Mouse (Mus musculus): ENCODE results near the gene Lztfl1. TPM values are rescaled to one million over a fixed set of nuclear protein-coding genes. Genes with fewer than 3 reads are reported as not detected.
"Not testable (repeated sequence)": the region's sequence is repeated elsewhere in the genome, so short reads cannot be mapped to it uniquely, and the experiment has no call there.

Lztfl1 gene
- polyA plus RNA-seq, 1 experiment = not detected

GRCm38 (mm10) chr9:123754333-123754732 is 36.8 kb upstream of the Lztfl1 start:
- H3K4me1 ChIP-seq (ENCODE audit: control insufficient read depth, insufficient read depth, low read length) = no peaks in the 10 kb centered on the region
- H3K4me3 ChIP-seq (ENCODE audit: insufficient read depth, low read depth, low read length) = no peak overlapping the region
- H3K27ac ChIP-seq (ENCODE audit: insufficient read depth, low read depth, low read length) = no peak overlapping the region
- 94% methylated on average over 4 of the region's 4 CpGs for WGBS
- TF ChIP-seq CTCF (IDR thresholded peaks at IDR 0.05; ENCODE audit: insufficient read depth, low read depth, low read length) = no peak
- no peak for TF ChIP-seq POLR2A (IDR thresholded peaks at IDR 0.05; ENCODE audit: insufficient read depth, low read depth, low read length)

DNA sequence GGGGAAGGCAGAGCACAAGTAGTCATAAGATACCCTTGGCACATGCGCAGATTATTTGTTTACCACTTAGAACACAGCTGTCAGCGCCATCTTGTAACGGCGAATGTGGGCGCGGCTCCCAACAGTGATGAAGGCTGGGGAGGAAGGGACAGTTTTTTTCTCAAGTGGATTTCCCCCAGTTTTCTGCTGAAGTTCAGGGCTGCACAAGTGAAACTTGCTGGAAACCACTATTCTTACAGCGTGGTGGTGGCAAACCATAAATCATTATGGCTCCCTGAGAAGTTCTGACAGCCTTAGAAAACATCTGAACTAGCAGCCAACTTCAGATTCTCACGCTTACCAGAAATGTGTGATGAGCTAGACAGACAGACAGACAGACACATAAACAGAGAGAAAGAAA is 32.2 kb upstream of the Lztfl1 start:
- not testable (repeated sequence) for H3K4me3 ChIP-seq (ENCODE audit: insufficient read depth, low read depth, low read length); H3K27ac ChIP-seq (ENCODE audit: insufficient read depth, low read depth, low read length); H3K4me1 ChIP-seq (ENCODE audit: control insufficient read depth, insufficient read depth, low read length)
- WGBS = 90% methylated on average over 8 of the region's 8 CpGs

GRCm38 (mm10) chr9:123740799-123741198 is 23.3 kb upstream of the Lztfl1 start:
- H3K27ac ChIP-seq (ENCODE audit: insufficient read depth, low read depth, low read length) = no peak overlapping the region
- no peak for TF ChIP-seq CTCF (IDR thresholded peaks at IDR 0.05; ENCODE audit: insufficient read depth, low read depth, low read length)
- no peak for TF ChIP-seq POLR2A (IDR thresholded peaks at IDR 0.05; ENCODE audit: insufficient read depth, low read depth, low read length)
- H3K4me1 ChIP-seq (ENCODE audit: control insufficient read depth, insufficient read depth, low read length) = no peaks in the 10 kb centered on the region
- H3K4me3 ChIP-seq (ENCODE audit: insufficient read depth, low read depth, low read length) = no peak overlapping the region
- 81% methylated on average over 4 of the region's 4 CpGs for WGBS

- no peak overlapping the region for H3K4me3 ChIP-seq (ENCODE audit: insufficient read depth, low read depth, low read length)
- 77% methylated on average over 3 of the region's 3 CpGs for whole genome bisulfite sequencing
- TF ChIP-seq POLR2A (IDR thresholded peaks at IDR 0.05; ENCODE audit: insufficient read depth, low read depth, low read length) (no peak), CTCF (IDR thresholded peaks at IDR 0.05; ENCODE audit: insufficient read depth, low read depth, low read length) (no peak)
Observed at GRCm38 (mm10) chr9:123734133-123734532, 16.6 kb upstream of the Lztfl1 start.

GRCm38 (mm10) chr9:123731271-123731670 is 13.8 kb upstream of the Lztfl1 start:
- TF ChIP-seq POLR2A (IDR thresholded peaks at IDR 0.05; ENCODE audit: insufficient read depth, low read depth, low read length) (no peak), CTCF (IDR thresholded peaks at IDR 0.05; ENCODE audit: insufficient read depth, low read depth, low read length) (no peak)
- WGBS = 79% methylated on average over 3 of the region's 3 CpGs

More at GRCm38 (mm10) chr9:123734133-123734532, 16.6 kb upstream of the Lztfl1 start:
- no peak overlapping the region for H3K27ac ChIP-seq (ENCODE audit: insufficient read depth, low read depth, low read length)
- no peaks in the 10 kb centered on the region for H3K4me1 ChIP-seq (ENCODE audit: control insufficient read depth, insufficient read depth, low read length)

DNA sequence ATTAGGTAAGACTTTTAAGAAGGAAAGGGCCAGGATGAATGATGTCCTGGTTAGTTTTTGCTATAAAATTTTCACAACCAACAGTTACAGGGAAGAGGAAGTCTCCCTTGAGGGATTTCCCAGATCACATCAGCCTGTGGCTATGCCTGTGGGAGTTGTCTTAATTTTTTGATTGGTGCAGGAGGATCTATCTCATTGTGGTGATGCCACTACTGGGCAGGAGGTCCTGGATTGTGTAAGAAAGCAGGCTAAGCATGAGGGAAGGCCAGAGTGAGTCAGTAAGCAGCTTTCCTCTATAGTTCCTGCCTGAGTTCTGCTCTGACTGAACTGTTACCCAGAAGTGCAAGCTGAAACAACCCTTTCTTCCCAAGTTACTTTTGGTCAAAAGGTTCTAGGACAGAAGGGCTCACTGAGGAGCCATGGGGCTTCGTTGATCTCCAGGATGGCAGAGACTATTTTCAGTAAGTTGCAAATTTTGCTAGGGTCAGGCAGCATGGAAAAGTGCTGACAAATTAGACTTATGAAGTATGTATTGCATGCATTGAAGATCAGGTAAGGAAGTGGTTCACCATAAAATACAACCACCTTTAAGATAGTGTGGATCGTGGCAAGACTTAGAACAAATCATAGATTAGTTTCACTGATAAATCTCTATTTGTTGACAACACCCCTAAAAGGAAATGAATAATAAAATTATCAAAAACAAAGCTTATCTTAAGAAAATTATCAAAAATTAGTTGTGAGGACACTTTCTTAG is 5.4 kb upstream of the Lztfl1 start:
- no peak overlapping the region for H3K4me3 ChIP-seq (ENCODE audit: insufficient read depth, low read depth, low read length)
- H3K4me1 ChIP-seq (ENCODE audit: control insufficient read depth, insufficient read depth, low read length) = no peaks in the 10 kb centered on the region
- TF ChIP-seq CTCF (IDR thresholded peaks at IDR 0.05; ENCODE audit: insufficient read depth, low read depth, low read length) = no peak
- TF ChIP-seq POLR2A (IDR thresholded peaks at IDR 0.05; ENCODE audit: insufficient read depth, low read depth, low read length) = no peak
- H3K27ac ChIP-seq (ENCODE audit: insufficient read depth, low read depth, low read length) = no peak overlapping the region
- WGBS = 72% methylated on average over 2 of the region's 2 CpGs

More at GRCm38 (mm10) chr9:123731271-123731670, 13.8 kb upstream of the Lztfl1 start:
- Histone ChIP-seq H3K4me1 (ENCODE audit: control insufficient read depth, insufficient read depth, low read length) (no peaks in the 10 kb centered on the region), H3K4me3 (ENCODE audit: insufficient read depth, low read depth, low read length) (no peak overlapping the region), H3K27ac (ENCODE audit: insufficient read depth, low read depth, low read length) (no peak overlapping the region)

DNA sequence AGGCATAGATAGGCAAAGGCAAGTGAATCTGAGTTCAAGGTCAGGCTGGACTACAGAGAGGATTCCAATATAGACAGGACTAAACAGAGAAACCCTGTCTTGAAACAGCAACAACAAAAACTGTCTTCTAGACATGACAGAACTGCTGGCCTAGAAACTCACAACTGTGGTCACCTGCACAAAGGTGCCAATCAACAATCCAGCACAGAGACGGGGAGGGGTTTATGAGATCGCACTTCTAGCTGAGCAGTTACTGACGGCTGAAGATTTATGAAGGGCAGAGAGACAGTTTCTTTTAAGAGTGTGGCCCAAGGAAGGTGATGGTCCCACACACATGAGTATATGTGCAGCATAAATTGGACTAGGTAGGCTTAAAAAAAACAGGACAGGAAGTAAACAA is 1.2 kb downstream of the Lztfl1 start:
- H3K4me3 ChIP-seq (ENCODE audit: insufficient read depth, low read depth, low read length) = no peak overlapping the region
- TF ChIP-seq POLR2A (IDR thresholded peaks at IDR 0.05; ENCODE audit: insufficient read depth, low read depth, low read length) (no peak), CTCF (IDR thresholded peaks at IDR 0.05; ENCODE audit: insufficient read depth, low read depth, low read length) (no peak)
- 0 out of 2 replicates have a peak, but pooled peaks cover 2% of the 10 kb centered on the region for H3K4me1 ChIP-seq (ENCODE audit: control insufficient read depth, insufficient read depth, low read length)
- WGBS = 71% methylated on average over 3 of the region's 3 CpGs
- H3K27ac ChIP-seq (ENCODE audit: insufficient read depth, low read depth, low read length) = no peak overlapping the region

GRCm38 (mm10) chr9:123713111-123713510 is 4.4 kb downstream of the Lztfl1 start:
- no peak overlapping the region for H3K4me3 ChIP-seq (ENCODE audit: insufficient read depth, low read depth, low read length)
- H3K4me1 ChIP-seq (ENCODE audit: control insufficient read depth, insufficient read depth, low read length) = 0 out of 2 replicates have a peak, but pooled peaks cover 2% of the 10 kb centered on the region
- no peak overlapping the region for H3K27ac ChIP-seq (ENCODE audit: insufficient read depth, low read depth, low read length)
- WGBS = 68% methylated on average over 2 of the region's 2 CpGs
- TF ChIP-seq POLR2A (IDR thresholded peaks at IDR 0.05; ENCODE audit: insufficient read depth, low read depth, low read length) (no peak), CTCF (IDR thresholded peaks at IDR 0.05; ENCODE audit: insufficient read depth, low read depth, low read length) (no peak)

- Histone ChIP-seq H3K4me3 (ENCODE audit: insufficient read depth, low read depth, low read length) (no peak overlapping the region), H3K27ac (ENCODE audit: insufficient read depth, low read depth, low read length) (no peak overlapping the region), H3K4me1 (ENCODE audit: control insufficient read depth, insufficient read depth, low read length) (no peaks in the 10 kb centered on the region)
- WGBS = 34% methylated on average over 2 of the region's 2 CpGs
- TF ChIP-seq POLR2A (IDR thresholded peaks at IDR 0.05; ENCODE audit: insufficient read depth, low read depth, low read length) = no peak
- no peak for TF ChIP-seq CTCF (IDR thresholded peaks at IDR 0.05; ENCODE audit: insufficient read depth, low read depth, low read length)
Observed at GRCm38 (mm10) chr9:123709226-123709625, 8.3 kb downstream of the Lztfl1 start.

All from olfactory bulb, adult 2 months (tissue).